Mouse (Mus musculus) spleen, adult 2 months (tissue): Measurements from ENCODE around the gene Cryba4. TPM values are rescaled to one million over a fixed set of nuclear protein-coding genes. Genes with fewer than 3 reads are reported as not detected.

Experiments used
- DNase-seq, 2 experiments: peaks; one replicate each; pipeline versions ENCODE4 v3.0.0 to v3.0.0-alpha.2; 2012 to 2021; ENCODE audit warnings: low spot score in 2 of 2, low read depth in 1 of 2
- H3K27ac ChIP-seq: fragments of 200-500 bp; 2 replicates; pipeline ENCODE4 v1.5.1; 2012; ENCODE audit warnings: low read length, inconsistent platforms; ENCODE audit not compliant: insufficient read depth
- H3K27me3 ChIP-seq: fragments of 200-500 bp; 2 replicates; pipeline ENCODE4 v1.6.1; 2012; ENCODE audit warnings: mild to moderate bottlenecking, moderate library complexity, low read length, inconsistent platforms; ENCODE audit not compliant: control insufficient read depth, insufficient read depth
- H3K36me3 ChIP-seq: fragments of 200-500 bp; 2 replicates; pipeline ENCODE4 v1.6.1; 2012; ENCODE audit warnings: mild to moderate bottlenecking, low read length, inconsistent platforms; ENCODE audit not compliant: control insufficient read depth, insufficient read depth
- H3K4me1 ChIP-seq: fragments of 200-500 bp; 2 replicates; pipeline ENCODE4 v1.6.1; 2011; ENCODE audit warnings: inconsistent platforms; ENCODE audit not compliant: control insufficient read depth, insufficient read depth, insufficient read length
- H3K4me3 ChIP-seq: fragments of 200-500 bp; 2 replicates; pipeline ENCODE4 v1.5.1; 2011; ENCODE audit warnings: mild to moderate bottlenecking, inconsistent platforms; ENCODE audit not compliant: insufficient read depth, insufficient read length; ENCODE audit errors: extremely low read depth
- CTCF ChIP-seq: fragments of 200-500 bp; IDR thresholded peaks from 2 replicates; pipeline ENCODE4 v1.5.1; 2011; ENCODE audit warnings: mild to moderate bottlenecking, inconsistent platforms; ENCODE audit not compliant: insufficient read depth, insufficient read length, insufficient replicate concordance; ENCODE audit errors: extremely low read depth
- POLR2A ChIP-seq: fragments of 200-500 bp; IDR thresholded peaks from 2 replicates; pipeline ENCODE4 v1.6.1; 2011; ENCODE audit warnings: low read depth, low read length, inconsistent platforms
- WGBS: fragments of 180-500 bp; shearing (Covaris S2); methylation state at CpG from one replicate; pipeline ENCODE4 v1.1.7; 2018; 5-methylcytosine and 5-hydroxymethylcytosine counted together
- polyA plus RNA-seq: library from polyadenylated mRNA; depleted of rRNA; stranded (reverse); fragments of >200 nt; gene quantifications from 2 replicates; pipeline ENCODE4 v1.2.3, GENCODE M21; 2012

Gene Cryba4
- polyA plus RNA-seq, 1 experiment, result 1.5 TPM

DNA sequence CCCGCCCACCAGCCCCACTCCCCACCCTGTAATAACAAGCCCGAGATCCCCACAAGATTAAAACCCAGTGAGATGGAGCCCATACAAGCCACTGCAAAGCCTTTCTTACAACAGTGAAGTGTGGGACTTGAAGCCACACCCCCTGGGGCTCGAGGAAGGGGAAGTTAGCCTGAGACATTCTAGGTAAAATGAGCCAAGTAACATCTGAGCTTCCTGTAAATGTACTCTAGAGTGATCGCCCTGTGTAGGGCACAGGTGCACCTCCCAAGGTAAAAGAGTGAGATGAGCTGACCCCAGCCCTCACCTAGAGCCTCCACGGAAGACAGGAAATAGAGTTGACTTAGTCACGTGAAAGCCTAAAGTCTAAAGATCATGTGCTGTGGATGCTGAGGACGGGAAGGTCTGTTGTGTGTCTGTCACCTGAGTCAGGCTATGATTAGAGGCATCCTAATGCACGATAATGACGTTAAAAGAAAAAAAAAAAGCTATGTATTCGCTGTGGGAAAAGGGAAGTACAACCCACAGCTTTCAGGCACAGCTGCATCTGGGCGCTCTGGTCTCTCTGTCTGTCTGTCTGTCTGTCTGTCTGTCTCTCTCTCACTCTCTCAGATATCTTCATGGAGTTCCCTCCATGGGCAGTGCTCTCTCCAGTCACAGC, 34.8 kb upstream of the Cryba4 start:
- Histone ChIP-seq H3K27ac (peak overlapping the region; percentile 85), H3K36me3 (no peaks in the 10 kb centered on the region), H3K4me1 (peaks cover 65% of the 10 kb centered on the region), H3K27me3 (no peaks in the 10 kb centered on the region), H3K4me3 (no peak overlapping the region)
- peak; percentile 65 to 77 for DNase-seq
- 7% methylated on average over 11 of the region's 11 CpGs for WGBS
- TF ChIP-seq CTCF, result no peak

- 36% methylated on average over 2 of the region's 2 CpGs for WGBS
- Histone ChIP-seq H3K4me3 (no peak overlapping the region), H3K27me3 (no peaks in the 10 kb centered on the region), H3K4me1 (peaks cover 61% of the 10 kb centered on the region), H3K27ac (peak overlapping the region; percentile 85), H3K36me3 (no peaks in the 10 kb centered on the region)
- TF ChIP-seq POLR2A (no peak), CTCF (no peak)
- DNase-seq, result no peak
Observed at GRCm38 (mm10) chr5:112286608-112286983, 34.3 kb upstream of the Cryba4 start.

DNA sequence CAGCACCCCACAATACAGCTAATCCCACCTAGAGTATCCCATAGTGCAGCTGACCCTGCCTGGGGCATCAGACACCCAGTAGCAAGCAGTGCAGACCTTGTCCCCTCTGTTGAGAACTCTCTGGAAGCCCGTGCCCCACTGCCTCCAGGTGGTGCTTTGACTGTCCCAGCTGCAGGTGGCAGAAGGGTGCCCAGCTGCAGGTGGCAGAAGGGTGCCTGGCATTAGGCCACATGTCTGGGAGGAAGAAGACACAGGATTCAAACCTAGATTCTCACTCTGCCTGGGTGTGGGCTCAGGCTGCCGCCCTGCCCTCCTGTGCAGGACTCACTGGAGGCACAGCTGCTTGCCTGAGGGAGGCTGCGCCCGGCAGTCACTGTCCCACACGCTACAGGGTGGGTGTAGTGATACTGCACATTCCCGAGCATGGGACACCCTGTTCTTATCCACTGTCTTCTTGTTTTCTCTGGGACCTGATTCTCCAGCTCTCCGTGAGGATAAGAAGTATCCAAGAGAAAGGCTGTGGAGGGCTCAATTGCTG, 33.3 kb upstream of the Cryba4 start:
- Histone ChIP-seq H3K4me1 (peaks cover 56% of the 10 kb centered on the region), H3K4me3 (no peak overlapping the region), H3K27me3 (no peaks in the 10 kb centered on the region), H3K36me3 (no peaks in the 10 kb centered on the region), H3K27ac (peak overlapping the region; percentile 26)
- no peak for DNase-seq
- WGBS, result 44% methylated on average over 7 of the region's 7 CpGs
- TF ChIP-seq CTCF (no peak), POLR2A (no peak)

- H3K36me3 ChIP-seq, result no peaks in the 10 kb centered on the region
- no peaks in the 10 kb centered on the region for H3K27me3 ChIP-seq
- peaks cover 70% of the 10 kb centered on the region for H3K4me1 ChIP-seq
- no peak for TF ChIP-seq CTCF
- no peak for TF ChIP-seq POLR2A
- 24% methylated on average over 7 of the region's 7 CpGs for WGBS
- H3K4me3 ChIP-seq, result no peak overlapping the region
- peak overlapping the region; percentile 15; the same call in 1 of the 2 replicates for H3K27ac ChIP-seq
- DNase-seq, result no peak
Observed at GRCm38 (mm10) chr5:112284203-112284582, 31.9 kb upstream of the Cryba4 start.

- Histone ChIP-seq H3K4me1 (peaks cover 74% of the 10 kb centered on the region), H3K27ac (peak overlapping the region; percentile 60), H3K4me3 (no peak overlapping the region), H3K27me3 (no peaks in the 10 kb centered on the region), H3K36me3 (no peaks in the 10 kb centered on the region)
- TF ChIP-seq POLR2A, result no peak
- DNase-seq, result no peak
- WGBS, result 7% methylated on average over 10 of the region's 10 CpGs
Observed at GRCm38 (mm10) chr5:112283543-112284202, 31.4 kb upstream of the Cryba4 start.

DNA sequence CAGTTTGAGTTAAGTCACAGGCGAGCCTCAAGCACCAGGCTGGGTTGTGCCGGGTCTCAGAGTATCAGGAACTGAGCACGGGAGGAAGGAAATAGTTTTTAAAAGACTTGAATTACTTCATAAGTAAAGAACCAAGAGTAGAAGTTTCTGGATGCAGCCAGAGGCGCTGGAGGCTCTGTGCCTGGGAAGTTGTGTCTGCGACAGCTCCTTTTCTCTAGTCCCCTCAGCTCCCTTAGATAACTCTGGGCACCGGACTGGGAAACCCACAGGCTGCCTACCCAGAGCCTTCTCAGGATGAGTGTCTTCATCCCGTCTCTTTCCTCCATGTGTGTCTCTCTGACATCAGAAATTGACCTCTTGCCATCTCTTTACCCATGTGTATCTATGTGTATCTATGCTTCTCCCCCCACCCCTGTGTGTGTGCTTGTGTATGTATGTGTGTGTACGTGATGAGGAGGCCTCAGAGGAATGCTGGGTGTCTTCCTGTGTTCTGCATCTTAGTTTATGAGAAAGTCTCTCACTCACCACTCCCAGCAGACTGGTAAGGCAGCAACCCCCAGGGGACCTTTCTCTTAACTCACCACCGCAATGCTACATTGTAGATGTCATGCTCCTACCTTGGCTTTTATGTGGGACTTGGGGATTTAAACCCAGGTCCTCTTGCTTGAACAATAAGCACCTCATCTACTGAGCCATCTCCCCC, 30.6 kb upstream of the Cryba4 start:
- WGBS, result 25% methylated on average over 9 of the region's 9 CpGs
- no peak for TF ChIP-seq CTCF
- Histone ChIP-seq H3K4me3 (no peak overlapping the region), H3K27ac (peak overlapping the region; percentile 60), H3K4me1 (peaks cover 71% of the 10 kb centered on the region), H3K27me3 (no peaks in the 10 kb centered on the region), H3K36me3 (no peaks in the 10 kb centered on the region)
- DNase-seq, result no peak
